Mouse (Mus musculus): Measurements from ENCODE around the gene Hemk1. TPM values are rescaled to one million over a fixed set of nuclear protein-coding genes. Genes with fewer than 3 reads are reported as not detected.

The Hemk1 gene
- polyA plus RNA-seq, 1 experiment, result 15.2 TPM

DNA sequence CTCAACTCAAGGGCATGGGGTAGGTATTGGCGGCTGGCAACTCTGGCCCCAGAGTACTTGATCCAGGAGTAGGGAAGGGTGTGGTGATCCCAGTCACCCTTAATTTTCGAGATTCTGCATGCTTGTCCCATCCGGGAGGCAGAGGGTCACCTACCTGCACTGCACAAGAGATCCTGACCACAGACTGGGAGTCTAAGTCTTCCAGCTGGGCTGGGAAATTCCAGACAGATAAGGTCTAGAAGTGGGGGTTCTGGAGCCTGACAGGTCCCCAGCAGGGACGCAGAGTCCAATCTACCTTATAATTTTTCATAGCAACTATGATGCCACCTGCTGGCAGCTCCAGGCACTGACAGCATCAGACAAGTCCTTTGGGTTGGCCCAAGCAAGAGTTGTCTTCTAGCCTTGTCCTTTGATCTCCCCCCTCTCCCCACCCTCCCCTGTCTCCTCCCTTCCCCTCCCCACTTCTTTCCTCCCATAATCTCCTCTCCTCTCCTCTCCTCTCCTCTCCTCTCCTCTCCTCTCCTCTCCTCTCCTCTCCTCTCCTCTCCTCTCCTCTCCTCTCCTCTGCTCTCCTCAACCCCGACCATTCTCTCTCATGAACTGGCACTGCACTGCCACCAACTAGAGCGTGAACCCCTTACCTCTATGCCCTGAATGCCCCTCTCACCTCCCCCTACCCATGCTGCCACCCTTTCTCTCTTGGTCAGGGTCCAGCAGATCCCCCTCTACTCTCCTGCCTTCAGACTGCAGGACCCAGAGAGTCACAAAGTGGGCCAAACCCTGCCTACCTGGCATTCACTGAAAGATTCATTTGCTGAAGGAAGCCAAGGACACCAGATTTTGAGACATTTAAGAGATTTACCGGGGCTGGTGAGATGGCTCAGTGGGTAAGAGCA is 18.0 kb upstream of the Hemk1 start:
- no peak for TF ChIP-seq GATA1 (IDR thresholded peaks at IDR 0.05; ENCODE audit: low read length)

DNA sequence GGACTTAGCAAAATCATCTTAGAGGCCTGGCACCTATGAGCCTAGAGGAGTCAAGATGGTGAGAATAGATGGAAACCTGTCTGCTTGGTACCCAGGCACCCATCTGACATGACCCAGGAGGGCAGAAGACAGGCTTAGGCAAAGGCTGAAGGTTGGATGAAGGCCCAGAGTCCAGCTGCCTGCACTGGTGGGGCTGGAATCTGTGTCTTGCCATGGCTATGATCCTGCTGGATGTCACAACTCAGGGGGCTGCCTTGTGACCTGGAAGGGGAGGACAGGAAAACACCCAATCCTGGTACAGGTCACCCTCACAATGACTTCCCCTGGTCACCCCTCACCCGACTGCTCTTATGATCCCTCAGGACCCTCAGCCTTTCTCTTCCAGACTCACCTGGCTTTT is 16.7 kb upstream of the Hemk1 start:
- no peak for TF ChIP-seq GATA1 (IDR thresholded peaks at IDR 0.05; ENCODE audit: low read length)

DNA sequence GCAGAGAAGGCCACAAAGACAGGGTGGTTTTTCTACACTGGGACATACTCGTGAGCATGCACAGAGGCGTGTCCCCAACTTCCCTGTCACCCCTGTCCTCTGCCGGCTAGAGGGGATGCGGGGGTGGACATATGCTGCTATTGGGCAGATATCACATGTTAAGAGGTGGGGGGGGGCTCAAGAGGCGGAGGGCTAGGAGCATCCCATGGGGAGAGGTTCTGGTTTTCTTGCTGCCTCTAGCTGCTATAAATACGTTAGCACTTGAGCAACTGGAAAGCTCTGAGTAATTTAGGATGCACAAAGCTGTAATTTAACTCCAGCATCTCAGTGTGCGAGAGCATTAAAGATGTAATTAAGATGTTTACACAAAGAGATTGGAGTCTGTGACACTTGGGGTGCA is 11.2 kb upstream of the Hemk1 start:
- TF ChIP-seq GATA1 (IDR thresholded peaks at IDR 0.05; ENCODE audit: low read length), result no peak

DNA sequence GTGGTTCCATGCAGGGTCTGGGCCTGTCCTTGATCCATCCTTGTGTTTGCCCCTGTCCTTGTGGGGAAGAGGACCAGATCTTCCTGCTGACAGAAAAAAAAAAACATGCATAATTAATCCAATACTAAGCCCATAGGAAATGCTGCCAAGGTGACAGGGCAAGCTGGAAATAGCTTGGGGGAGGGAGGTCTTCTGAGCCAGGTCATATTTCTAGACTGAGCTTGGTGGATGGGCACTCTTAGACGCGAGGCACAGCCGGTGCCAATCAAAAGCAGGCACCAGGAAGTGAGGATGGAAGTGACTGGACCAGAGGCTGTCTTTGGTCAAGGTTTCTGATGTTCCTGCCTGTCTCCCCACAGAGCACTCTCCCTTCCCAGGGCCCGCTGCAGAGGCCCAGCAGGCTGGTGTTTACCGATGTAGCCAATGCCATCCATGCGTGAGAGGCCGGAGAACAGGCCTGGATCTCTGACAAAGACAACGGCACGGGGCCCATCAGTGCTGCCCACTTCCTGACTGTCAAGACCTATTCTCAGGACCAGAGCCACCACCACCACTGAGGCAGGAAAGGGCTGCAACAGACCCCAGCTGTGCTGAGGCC is 9.5 kb upstream of the Hemk1 start:
- no peak for TF ChIP-seq GATA1 (IDR thresholded peaks at IDR 0.05; ENCODE audit: low read length)

DNA sequence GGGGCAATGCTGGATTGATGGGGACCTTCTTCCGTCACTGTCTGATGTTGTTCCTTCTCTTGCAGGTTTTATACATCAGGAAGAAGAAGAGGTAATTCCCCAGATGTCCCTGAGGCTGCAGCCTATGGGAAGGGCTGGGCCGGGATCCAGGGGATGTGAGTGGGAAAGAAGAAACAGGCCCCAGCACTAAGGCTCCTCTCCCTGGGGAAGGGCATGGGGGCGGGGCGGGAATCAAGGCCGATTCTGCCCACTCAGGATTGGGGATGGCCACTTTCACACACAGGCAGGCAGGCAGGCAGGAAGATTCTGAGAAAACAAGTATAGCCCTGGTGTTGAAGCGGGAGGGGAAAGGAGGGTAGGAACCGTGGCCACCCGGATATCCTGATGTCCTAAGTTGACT is 7.9 kb upstream of the Hemk1 start:
- no peak for TF ChIP-seq GATA1 (IDR thresholded peaks at IDR 0.05; ENCODE audit: low read length)

DNA sequence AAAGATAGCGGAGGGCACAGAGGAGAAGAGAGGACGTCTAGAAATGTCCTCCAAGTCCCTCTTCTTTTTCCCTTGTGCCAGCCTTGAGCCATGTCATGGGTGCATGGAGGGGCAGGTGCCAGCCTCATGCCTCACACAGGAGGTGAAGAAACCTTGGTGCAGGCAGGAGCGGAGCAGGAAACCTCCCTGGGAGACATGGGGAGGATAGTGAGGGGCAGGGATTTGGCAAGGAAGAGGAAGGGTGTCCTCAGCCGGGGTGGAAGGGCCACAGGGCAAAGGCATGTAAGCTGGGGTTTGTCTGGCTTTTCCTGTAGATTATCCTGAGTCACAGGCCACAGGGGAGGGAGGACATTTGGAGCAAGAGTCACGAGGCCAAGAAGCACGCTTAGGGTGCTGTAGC is 5.9 kb upstream of the Hemk1 start:
- TF ChIP-seq GATA1 (IDR thresholded peaks at IDR 0.05; ENCODE audit: low read length), result no peak

DNA sequence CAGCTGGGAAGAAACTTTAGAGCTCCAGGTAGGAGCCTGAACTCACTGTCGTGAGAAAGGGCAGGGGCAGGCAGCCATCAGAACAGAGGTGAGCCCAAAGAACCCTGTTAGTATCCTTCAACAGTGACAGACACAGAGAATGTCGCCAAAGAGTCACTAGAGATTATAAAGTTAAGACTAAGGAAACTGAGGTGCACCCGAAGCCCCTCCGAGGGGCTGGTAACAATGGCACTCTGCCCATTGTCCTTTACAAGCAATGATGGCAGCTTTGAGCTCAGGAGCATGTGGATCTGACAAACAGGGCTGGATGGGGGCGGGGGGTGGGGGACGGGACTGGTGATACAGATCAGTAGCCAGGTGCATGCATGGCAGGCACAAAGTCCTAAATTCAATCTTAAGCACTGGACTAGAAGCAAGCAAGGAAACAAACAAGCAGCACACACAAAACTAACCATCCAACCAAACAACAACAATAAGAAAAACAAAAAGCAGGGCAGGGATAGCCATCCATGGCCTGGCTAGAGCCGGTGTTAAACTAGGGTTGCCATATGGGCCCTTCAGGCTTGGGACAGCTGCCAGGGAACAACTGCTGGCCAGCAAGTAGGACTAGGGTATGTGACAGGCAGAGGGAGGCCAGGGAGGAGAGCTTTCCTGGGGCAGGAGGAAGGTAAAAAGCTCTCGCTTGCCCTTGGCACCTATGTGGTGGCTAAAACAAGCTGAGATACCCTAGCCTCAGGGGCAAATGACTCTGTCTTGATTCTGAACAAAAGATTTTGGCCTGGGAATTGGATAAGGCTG is 5.2 kb upstream of the Hemk1 start:
- no peak for TF ChIP-seq GATA1 (IDR thresholded peaks at IDR 0.05; ENCODE audit: low read length)

DNA sequence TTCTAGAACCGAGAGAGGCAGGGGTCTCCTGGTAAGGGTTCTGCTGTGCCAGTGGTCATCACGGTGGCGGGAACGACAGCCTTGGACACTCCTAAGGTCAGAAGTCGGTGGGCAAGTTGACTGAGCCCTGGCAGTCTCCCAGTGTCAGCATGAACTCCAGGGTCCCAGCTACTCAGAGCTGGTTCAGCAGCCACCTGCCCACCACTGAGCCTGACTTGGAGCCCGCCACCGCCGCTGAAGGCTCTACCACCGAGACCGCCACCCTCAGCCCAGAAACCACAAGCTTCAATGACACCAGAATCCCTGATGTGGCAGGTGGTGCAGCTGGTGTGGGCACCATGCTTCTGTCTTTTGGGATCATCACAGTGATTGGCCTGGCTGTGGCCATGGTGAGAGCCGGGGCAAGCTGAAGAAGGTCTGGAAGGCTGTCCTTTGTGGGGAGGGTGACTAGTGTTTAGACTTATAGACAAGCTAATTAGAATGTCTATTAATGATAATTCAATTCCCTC is 4.1 kb upstream of the Hemk1 start:
- TF ChIP-seq GATA1 (IDR thresholded peaks at IDR 0.05; ENCODE audit: low read length), result no peak

DNA sequence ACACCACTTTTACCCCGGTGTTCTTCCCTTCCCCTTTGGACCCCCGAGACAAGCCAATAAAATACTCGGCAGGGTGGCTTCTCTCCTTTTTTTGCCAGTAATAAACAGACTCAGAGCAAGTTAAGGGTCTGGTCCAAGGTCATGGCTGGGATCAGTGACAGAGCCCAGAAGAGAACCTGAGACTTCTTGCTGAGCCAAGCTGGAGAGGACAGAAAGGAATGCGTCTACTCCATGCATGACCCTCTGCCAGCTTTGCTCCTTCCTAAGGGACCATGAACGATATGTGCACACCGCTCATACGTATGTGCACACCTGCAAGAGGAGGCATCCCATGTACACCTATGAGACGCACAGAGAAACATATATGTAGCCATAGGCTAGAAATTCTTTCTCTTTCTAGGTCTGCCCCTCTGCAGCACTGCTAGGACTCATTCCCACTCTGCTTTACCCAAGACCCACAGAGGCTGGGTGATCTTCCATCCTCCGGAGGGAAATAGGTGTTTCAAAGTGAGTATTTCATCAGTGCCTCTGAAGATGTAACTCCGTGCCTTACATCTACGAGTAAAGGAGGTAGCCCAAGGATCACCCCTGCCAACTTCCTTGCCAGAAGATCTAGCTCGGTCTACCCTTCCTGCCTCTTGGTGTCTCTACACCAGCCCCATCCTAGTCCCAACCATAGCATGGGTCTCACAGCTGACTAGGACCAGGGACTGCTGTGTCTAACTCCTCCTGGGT is 2.9 kb upstream of the Hemk1 start:
- TF ChIP-seq GATA1 (IDR thresholded peaks at IDR 0.05; ENCODE audit: low read length), result no peak

DNA sequence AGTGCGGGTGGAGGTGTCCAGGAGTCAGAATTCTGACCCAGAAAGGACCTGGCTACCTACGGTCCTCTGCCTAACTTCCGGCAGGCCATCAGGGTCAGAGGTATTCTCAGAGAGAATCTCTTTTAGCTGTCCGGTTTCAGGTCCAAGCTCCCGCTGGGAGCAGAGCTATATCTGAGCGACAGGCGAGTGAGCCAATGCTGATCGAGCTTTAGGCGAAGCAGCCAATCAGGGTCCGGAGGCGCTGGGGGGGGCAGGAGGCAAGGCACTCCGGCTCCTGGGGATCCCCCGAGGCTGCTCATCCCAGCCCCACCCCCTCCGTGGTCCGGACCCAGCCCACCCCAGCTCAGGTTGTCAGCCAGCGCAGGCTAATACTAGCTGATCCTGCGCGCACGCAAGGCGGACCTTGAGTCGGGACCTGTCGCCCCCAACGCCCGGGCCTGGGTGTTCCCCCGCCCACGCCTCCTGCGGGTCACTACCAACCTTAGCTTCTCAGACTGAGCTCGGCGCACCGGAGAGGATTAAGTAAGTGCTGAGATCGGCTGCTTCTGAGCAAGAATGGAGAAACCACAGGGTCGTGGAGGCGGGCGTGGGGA is 2.2 kb upstream of the Hemk1 start, which contains the start of gene 6430571L13Rik:
Gene 6430571L13Rik, plus strand, starts transcription at position 336 of the 593 bp plus-strand sequence.
- no peak for TF ChIP-seq GATA1 (IDR thresholded peaks at IDR 0.05; ENCODE audit: low read length)

DNA sequence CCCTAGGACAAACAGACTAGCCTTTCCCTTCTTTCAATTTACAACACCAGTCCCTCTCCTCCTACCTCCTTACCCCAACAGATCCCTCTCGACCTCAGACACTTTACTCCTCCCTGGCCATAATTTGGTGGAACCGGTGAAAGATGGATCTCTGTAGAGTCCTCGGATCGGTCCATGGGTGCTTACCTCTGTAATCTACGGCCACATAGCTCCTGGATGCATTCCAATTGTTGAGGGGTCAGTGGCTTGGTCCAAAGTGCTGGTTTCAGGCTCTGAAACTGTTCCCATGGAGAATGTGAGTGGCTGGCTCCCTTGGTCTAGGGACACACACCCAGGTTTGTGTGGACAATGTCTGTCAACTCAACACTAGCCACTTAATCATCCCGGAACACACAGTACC is 1.8 kb downstream of the Hemk1 start:
- no peak for TF ChIP-seq GATA1 (IDR thresholded peaks at IDR 0.05; ENCODE audit: low read length)

DNA sequence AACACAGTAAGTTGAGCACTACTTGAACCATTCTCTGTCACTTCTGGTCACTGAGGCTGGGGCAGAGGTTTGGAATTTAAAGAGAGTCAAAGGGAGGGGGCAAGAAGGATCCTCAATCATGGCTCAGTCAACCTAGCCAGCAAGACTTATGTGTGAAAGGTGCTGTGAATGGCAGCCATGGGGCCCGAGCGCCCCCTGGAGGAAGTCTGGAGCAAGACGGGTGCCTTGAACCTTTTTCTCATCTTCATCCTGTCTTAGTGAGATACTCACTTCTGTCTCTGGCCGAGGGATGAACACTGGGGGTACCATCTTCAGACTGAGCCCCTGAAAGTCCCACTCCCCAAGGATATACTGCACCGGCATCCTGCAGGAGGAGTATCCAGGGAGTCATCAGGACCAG is 2.2 kb downstream of the Hemk1 start:
- no peak for TF ChIP-seq GATA1 (IDR thresholded peaks at IDR 0.05; ENCODE audit: low read length)

DNA sequence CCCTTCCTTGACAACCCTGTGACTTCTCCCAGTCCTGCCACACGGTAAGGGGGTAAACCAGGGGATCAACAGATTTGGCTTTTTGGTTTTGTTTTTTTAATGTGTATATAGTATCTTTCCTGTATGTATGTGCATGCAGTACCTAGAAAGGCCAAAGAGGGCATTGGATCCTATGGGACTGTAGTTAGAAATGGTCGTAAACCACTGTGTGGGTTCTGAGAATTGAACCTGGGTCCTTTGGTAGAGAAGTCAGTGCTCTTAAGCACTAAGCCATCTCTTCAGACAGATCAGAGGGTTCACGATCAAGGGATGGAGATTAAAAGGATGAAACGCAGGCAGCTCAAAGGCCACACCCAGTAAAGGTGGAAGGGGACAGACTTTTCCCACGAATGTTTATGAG is 3.1 kb downstream of the Hemk1 start:
- TF ChIP-seq GATA1 (IDR thresholded peaks at IDR 0.05; ENCODE audit: low read length), result no peak

DNA sequence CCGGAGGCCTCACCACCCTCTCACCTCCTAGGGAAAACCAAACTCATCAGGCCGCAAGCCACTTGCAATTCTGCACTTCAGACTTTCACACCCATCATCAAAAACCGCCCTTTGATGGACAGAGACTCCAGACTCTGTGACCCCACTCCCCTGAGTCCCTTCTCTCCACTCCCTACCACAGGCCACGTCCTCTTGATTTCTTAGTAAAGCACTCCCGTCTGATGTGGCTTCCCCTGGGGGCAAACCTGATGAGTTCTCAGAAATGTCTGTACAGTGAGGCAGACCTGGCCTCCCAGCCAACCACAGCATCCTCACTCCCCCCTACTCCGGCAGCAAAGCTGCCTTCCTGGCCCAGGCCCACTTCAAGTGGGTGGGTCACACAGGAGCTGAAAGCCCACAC is 3.8 kb downstream of the Hemk1 start:
- TF ChIP-seq GATA1 (IDR thresholded peaks at IDR 0.05; ENCODE audit: low read length), result no peak

DNA sequence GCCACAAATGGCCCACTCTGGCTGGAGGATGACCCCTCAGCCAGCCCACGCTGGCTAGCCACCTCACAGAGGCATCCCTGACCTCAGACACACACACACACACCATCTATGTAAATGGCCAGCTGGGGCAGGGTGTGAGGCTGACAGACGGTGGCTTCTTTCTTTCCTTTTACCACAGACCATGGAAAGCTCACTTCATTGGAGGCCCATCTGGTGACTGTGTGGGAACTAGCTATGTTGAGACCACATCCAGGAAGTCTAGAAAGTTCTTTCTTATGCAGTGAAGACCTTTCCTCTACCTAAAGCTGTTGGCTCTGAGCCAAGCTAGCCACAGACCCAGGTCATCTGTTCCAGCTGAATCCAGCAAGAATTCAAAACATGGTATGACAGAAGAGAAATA is 4.5 kb downstream of the Hemk1 start:
- no peak for TF ChIP-seq GATA1 (IDR thresholded peaks at IDR 0.05; ENCODE audit: low read length)
